Mouse (Mus musculus) thymus, postnatal 25 days (tissue): Measurements from ENCODE around the gene Olfr1167.
"Not testable (repeated sequence)": the region's sequence is repeated elsewhere in the genome, so short reads cannot be mapped to it uniquely, and the experiment has no call there.

Experiments
- DNase-seq: peaks from one replicate; pipeline ENCODE4 v3.0.0; 2022

Olfr1167 gene

GRCm38 (mm10) chr2:88155093-88155492 lies at the start of gene Olfr1167:
Gene Olfr1167, minus strand, starts transcription at chr2:88155193.
- not testable (repeated sequence) for DNase-seq

- DNase-seq = no peak
Measured at GRCm38 (mm10) chr2:88181580-88181979, 26.6 kb upstream of the Olfr1167 start, which contains the start of gene Olfr1168. Gene Olfr1168, plus strand, starts transcription at chr2:88181880.

GRCm38 (mm10) chr2:88128172-88128571 lies 26.8 kb downstream of the Olfr1167 start, which contains the start of gene Olfr1166:
Gene Olfr1166, minus strand, starts transcription at chr2:88128272.
- no peak for DNase-seq
